Mouse (Mus musculus): ENCODE data around the gene Gm21789. TPM values are rescaled to one million over a fixed set of nuclear protein-coding genes. Genes with fewer than 3 reads are reported as not detected.
"Not testable (repeated sequence)": the region's sequence is repeated elsewhere in the genome, so short reads cannot be mapped to it uniquely, and the experiment has no call there.

Gene Gm21789
- not detected in 2 replicates for polyA plus RNA-seq (2012; rRNA removed)

GRCm38 (mm10) chrX:32941468-32941867 is at the start of gene Gm21789:
TSS of gene Gm21789 (plus strand) at chrX:32941768.
- not testable (repeated sequence) for DNase-seq (ENCODE audit: low spot score)

DNA sequence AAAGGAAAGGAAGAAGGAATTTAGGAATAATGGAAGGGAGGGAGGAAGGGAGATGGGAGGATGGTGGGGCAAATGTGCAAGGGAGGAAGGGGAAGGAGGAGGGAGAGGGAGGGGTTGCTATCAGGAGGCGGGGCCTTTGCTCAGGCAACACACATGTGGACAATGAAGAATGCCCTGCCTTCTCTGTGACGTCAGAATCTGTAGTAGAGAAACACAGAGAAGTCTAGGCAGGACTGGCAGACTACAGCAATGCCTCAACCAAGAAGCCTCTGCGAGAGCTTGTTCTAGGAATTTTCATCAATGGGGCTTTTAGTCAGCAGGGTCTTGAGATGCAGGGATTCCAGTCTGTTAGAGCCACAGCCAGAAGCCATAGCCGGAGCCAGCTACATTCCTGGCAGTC is 47.2 kb upstream of the Gm21789 start, which contains the start of gene Btbd35f30:
Gene Btbd35f30 (plus strand): TSS at position 301 of the 400 bp plus-strand sequence.
- DNase-seq (ENCODE audit: low spot score), result not testable (repeated sequence)

- not testable (repeated sequence) for DNase-seq (ENCODE audit: low spot score)
These were observed 32.0 kb downstream of the Gm21789 start, which contains the start of gene Btbd35f5 for GRCm38 (mm10) chrX:32973597-32973996. TSS of gene Btbd35f5 (plus strand) at chrX:32973897.

Other genes with a start within 250 kb of the Gm21789 start
- gene Btbd35f21, start 215.7 kb upstream of the Gm21789 start, polyA plus RNA-seq (2012; rRNA removed), result not detected in 2 replicates
- not detected in 2 replicates for gene Btbd35f30, start 47.1 kb upstream of the Gm21789 start, polyA plus RNA-seq (2012; rRNA removed)
- gene Btbd35f5, start 32.1 kb downstream of the Gm21789 start, polyA plus RNA-seq (2012; rRNA removed), result not detected in 2 replicates